Mouse (Mus musculus) CH12.LX (cell line): ENCODE measurements around the gene Zswim4. TPM values are rescaled to one million over a fixed set of nuclear protein-coding genes. Genes with fewer than 3 reads are reported as not detected.

ENCODE experiments used
- DNase-seq: peaks from one replicate; pipeline ENCODE4 v3.0.0-alpha.2; 2013; ENCODE audit errors: extremely low read depth
- H3K27ac ChIP-seq: 2 replicates; pipeline ENCODE4 v1.5.1; 2012; ENCODE audit warnings: low read depth, mild to moderate bottlenecking, control low read depth, moderate library complexity; ENCODE audit not compliant: insufficient read depth
- H3K27me3 ChIP-seq: replicated peaks from 2 replicates; pipeline ENCODE3; 2012; ENCODE audit warnings: inconsistent platforms
- H3K36me3 ChIP-seq, 2 experiments: replicated peaks in 1 of 2; 2 replicates each; pipeline versions ENCODE3 to v1.6.1; 2012; ENCODE audit warnings: inconsistent platforms in 1 of 2, low read length in 1 of 2, mild to moderate bottlenecking in 1 of 2, mixed read lengths in 1 of 2, moderate library complexity in 1 of 2; ENCODE audit not compliant: control insufficient read depth in 1 of 2, insufficient read depth in 1 of 2
- H3K4me1 ChIP-seq, 2 experiments: 2 replicates each; pipeline ENCODE4 v1.6.1; 2012; ENCODE audit warnings: inconsistent platforms in 1 of 2, moderate library complexity in 1 of 2; ENCODE audit not compliant: insufficient read depth in 2 of 2, control insufficient read depth in 1 of 2
- H3K4me2 ChIP-seq: 2 replicates; pipeline ENCODE4 v1.6.1; 2012; ENCODE audit warnings: low read depth, mild to moderate bottlenecking, control low read depth; ENCODE audit not compliant: poor library complexity, insufficient read depth, severe bottlenecking
- H3K4me3 ChIP-seq, 3 experiments: fragments of 150-350 bp in 1 of 3; sonication (generic) in 1 of 3; replicated peaks in 1 of 3; 2 replicates each; pipeline versions ENCODE3 to v1.5.1; 2011 to 2012; ENCODE audit warnings: low read depth in 2 of 3, low read length in 2 of 3, mild to moderate bottlenecking in 2 of 3, moderate library complexity in 2 of 3, control low read depth in 1 of 3, improper control_type of control experiment in 1 of 3, inconsistent platforms in 1 of 3, mixed read lengths in 1 of 3; ENCODE audit not compliant: poor library complexity in 1 of 3
- H3K79me2 ChIP-seq: replicated peaks from 2 replicates; pipeline ENCODE4 v1.6.1; 2012; ENCODE audit warnings: mild to moderate bottlenecking, moderate library complexity; ENCODE audit not compliant: control insufficient read depth, poor library complexity, insufficient read depth, severe bottlenecking; ENCODE audit errors: extremely low read depth
- H3K9ac ChIP-seq: 2 replicates; pipeline ENCODE4 v1.6.1; 2012; ENCODE audit warnings: low read depth, mild to moderate bottlenecking, control low read depth, moderate library complexity; ENCODE audit not compliant: insufficient read depth
- H3K9me3 ChIP-seq: replicated peaks from 2 replicates; pipeline ENCODE3; 2012; ENCODE audit warnings: low read length, inconsistent platforms, mixed read lengths
- BHLHE40 ChIP-seq: IDR thresholded peaks from 2 replicates; pipeline ENCODE4 v1.6.1; 2011; ENCODE audit warnings: mild to moderate bottlenecking, low read depth, low read length, improper control_type of control experiment
- CHD1 ChIP-seq: IDR thresholded peaks from 2 replicates; pipeline ENCODE4 v1.6.1; 2012; ENCODE audit warnings: low read depth, low read length, improper control_type of control experiment, inconsistent platforms
- CHD2 ChIP-seq: IDR thresholded peaks from 2 replicates; pipeline ENCODE4 v1.6.1; 2011; ENCODE audit warnings: low read length, improper control_type of control experiment
- CTCF ChIP-seq, 2 experiments: IDR thresholded peaks in 1 of 2; conservative IDR thresholded peaks in 1 of 2; 2 replicates each; pipeline ENCODE4 v1.5.1; 2011 to 2012; ENCODE audit warnings: low read depth in 2 of 2, low read length in 2 of 2, improper control_type of control experiment in 1 of 2, inconsistent platforms in 1 of 2, mild to moderate bottlenecking in 1 of 2, moderate library complexity in 1 of 2
- ELF1 ChIP-seq: IDR thresholded peaks from 2 replicates; pipeline ENCODE4 v1.6.1; 2014; ENCODE audit warnings: low read depth, mild to moderate bottlenecking, inconsistent platforms, low read length, improper control_type of control experiment
- EP300 ChIP-seq: IDR thresholded peaks from 2 replicates; pipeline ENCODE4 v1.6.1; 2011; ENCODE audit warnings: low read length, improper control_type of control experiment
- GABPA ChIP-seq: IDR thresholded peaks from 2 replicates; pipeline ENCODE4 v1.6.1; 2012; ENCODE audit warnings: low read depth, low read length, improper control_type of control experiment, inconsistent platforms; ENCODE audit not compliant: insufficient replicate concordance
- IRF4 ChIP-seq: IDR thresholded peaks from 2 replicates; pipeline ENCODE4 v1.6.1; 2014; ENCODE audit warnings: low read depth, mild to moderate bottlenecking, inconsistent platforms, low read length, improper control_type of control experiment
- JUN ChIP-seq: IDR thresholded peaks from 2 replicates; pipeline ENCODE4 v1.6.1; 2011; ENCODE audit warnings: low read depth, mild to moderate bottlenecking, low read length, improper control_type of control experiment, moderate library complexity; ENCODE audit not compliant: insufficient read depth
- JUND ChIP-seq: conservative IDR thresholded peaks from 2 replicates; pipeline ENCODE4 v1.6.1; 2011; ENCODE audit warnings: low read depth, low read length, improper control_type of control experiment
- MAX ChIP-seq: IDR thresholded peaks from 2 replicates; pipeline ENCODE4 v1.6.1; 2011; ENCODE audit warnings: low read length, improper control_type of control experiment
- MEF2A ChIP-seq: IDR thresholded peaks from 2 replicates; pipeline ENCODE4 v1.6.1; 2014; ENCODE audit warnings: low read depth, mild to moderate bottlenecking, inconsistent platforms, low read length, improper control_type of control experiment, borderline replicate concordance
- NELFE ChIP-seq: IDR thresholded peaks from 2 replicates; pipeline ENCODE4 v1.6.1; 2011; ENCODE audit warnings: low read depth, low read length, improper control_type of control experiment
- POLR2A ChIP-seq: IDR thresholded peaks from 2 replicates; pipeline ENCODE4 v1.6.1; 2011; ENCODE audit warnings: low read depth, mild to moderate bottlenecking, improper control_type of control experiment, low read length
- POLR2AphosphoS2 ChIP-seq: IDR thresholded peaks from 2 replicates; pipeline ENCODE4 v1.6.1; 2011; ENCODE audit warnings: low read depth, low read length, improper control_type of control experiment
- RAD21 ChIP-seq: IDR thresholded peaks from 2 replicates; pipeline ENCODE4 v1.6.1; 2011; ENCODE audit warnings: low read depth, mild to moderate bottlenecking, low read length, improper control_type of control experiment, moderate library complexity
- SMC3 ChIP-seq: IDR thresholded peaks from 2 replicates; pipeline ENCODE4 v1.6.1; 2011; ENCODE audit warnings: low read depth, low read length, improper control_type of control experiment
- TCF12 ChIP-seq: IDR thresholded peaks from 2 replicates; pipeline ENCODE4 v1.6.1; 2014; ENCODE audit warnings: low read depth, mild to moderate bottlenecking, inconsistent platforms, low read length, improper control_type of control experiment
- UBTF ChIP-seq: IDR thresholded peaks from 2 replicates; pipeline ENCODE4 v1.6.1; 2012; ENCODE audit warnings: low read depth, mild to moderate bottlenecking, inconsistent platforms, low read length, improper control_type of control experiment, moderate library complexity
- USF2 ChIP-seq: conservative IDR thresholded peaks from 2 replicates; pipeline ENCODE4 v1.6.1; 2011; ENCODE audit warnings: low read depth, low read length, improper control_type of control experiment
- dilution Hi-C: fragments of 300-500 bp; cut with MboI; formaldehyde crosslinking; loops from 2 replicates; pipeline ENCODE4 v1.14.3; 2020; ENCODE audit warnings: low sequenced_read_pairs; ENCODE audit not compliant: extremely low pct_unique_long_range_greater_than_20kb, extremely low pct_ligation_motif_present
- in situ Hi-C: fragments of 300-500 bp; cut with MboI; formaldehyde crosslinking; loops from 3 replicates; pipeline ENCODE4 v1.14.3; 2019; ENCODE audit warnings: low sequenced_read_pairs, low pct_ligation_motif_present, low pct_unique_long_range_greater_than_20kb, mixed read lengths
- polyA plus RNA-seq: library from polyadenylated mRNA; unstranded; fragments of >175 nt; gene quantifications from 2 replicates; pipeline ENCODE4 v1.2.1, GENCODE M21; 2012; ENCODE audit warnings: low read depth; ENCODE audit not compliant: insufficient read length
- total RNA-seq, 2 experiments: library from RNA; depleted of rRNA; stranded (reverse); fragments of 300-350 nt in 1 of 2; fragments of >200 nt in 1 of 2; gene quantifications; 2 replicates each; pipeline ENCODE4 v1.2.3; 2012 to 2014

Gene Zswim4
- total and polyA plus RNA-seq, 3 experiments = 4.9 to 9.7 (median 9.1) TPM

DNA sequence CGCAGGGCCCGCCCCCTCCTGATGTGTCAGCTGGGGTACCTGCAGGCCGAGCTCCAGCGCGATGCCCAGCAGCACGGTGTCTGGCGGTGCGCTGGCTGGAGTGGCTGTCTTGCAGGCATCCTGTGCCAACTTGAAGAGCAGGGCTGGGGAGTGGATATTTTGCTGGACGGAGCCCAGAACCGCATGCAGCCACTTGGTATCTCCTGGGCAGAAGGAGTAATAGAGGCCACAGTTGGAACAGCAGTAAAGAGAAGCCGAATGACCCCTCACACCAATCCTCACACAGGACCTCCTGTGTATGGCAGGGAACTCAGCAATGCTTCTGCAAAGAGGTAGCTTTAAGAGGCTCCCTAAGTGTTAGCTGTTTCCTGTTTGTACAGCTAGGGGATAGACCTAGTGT lies 19.6 kb downstream of the Zswim4 start:
- peaks cover 1 to 24% of the 10 kb centered on the region in 2 experiments; a peak in 3 of 4 replicates for H3K4me1 ChIP-seq
- no peak for DNase-seq
- H3K9ac ChIP-seq = no peak overlapping the region
- peaks cover 70 to 89% of the 10 kb centered on the region in 2 experiments for H3K36me3 ChIP-seq
- no peaks in the 10 kb centered on the region for H3K27me3 ChIP-seq
- H3K27ac ChIP-seq = no peak overlapping the region
- dilution Hi-C loops (no loop called here), in situ Hi-C loops (loop anchor here (25.0 kb wide), 1 partner anchor 145 kb away; no protein-coding TSS in a partner anchor)
- no peaks in the 10 kb centered on the region; the same call in 1 of the 2 replicates for H3K79me2 ChIP-seq
- no peak overlapping the region for H3K4me2 ChIP-seq
- H3K4me3 ChIP-seq = no peak overlapping the region
- TF ChIP-seq MEF2A = no peak
- no peak for TF ChIP-seq CTCF (conservative IDR thresholded peaks at IDR 0.05 in 1 of 2, IDR thresholded peaks at IDR 0.05 in 1 of 2; ENCODE audit: low read depth in 2 of 2, low read length in 2 of 2)
- no peak for TF ChIP-seq JUN
- no peak for TF ChIP-seq JUND
- no peak for TF ChIP-seq SMC3
- no peak for TF ChIP-seq POLR2A
- no peak for TF ChIP-seq GABPA
- no peak for TF ChIP-seq BHLHE40
- no peak for TF ChIP-seq POLR2AphosphoS2
- TF ChIP-seq NELFE = no peak
- no peak for TF ChIP-seq ELF1
- TF ChIP-seq TCF12 = no peak
- no peak for TF ChIP-seq CHD2
- H3K9me3 ChIP-seq = no peaks in the 10 kb centered on the region

GRCm38 (mm10) chr8:84213277-84213676 lies 23.6 kb downstream of the Zswim4 start:
- no peak overlapping the region for H3K27ac ChIP-seq
- no peaks in the 10 kb centered on the region for H3K79me2 ChIP-seq
- no peak overlapping the region for H3K4me2 ChIP-seq
- in situ Hi-C loops = loop anchor here (25.0 kb wide), 1 partner anchor 149 kb away; no protein-coding TSS in a partner anchor
- peaks cover 77 to 95% of the 10 kb centered on the region in 2 experiments for H3K36me3 ChIP-seq
- H3K4me3 ChIP-seq = no peak overlapping the region
- H3K9ac ChIP-seq = no peak overlapping the region
- peaks cover 4 to 10% of the 10 kb centered on the region in 2 experiments; a peak in 3 of 4 replicates for H3K4me1 ChIP-seq
- no peak for DNase-seq
- H3K27me3 ChIP-seq = no peaks in the 10 kb centered on the region
- no peak for TF ChIP-seq GABPA
- TF ChIP-seq MAX = no peak
- no peak for TF ChIP-seq CTCF (conservative IDR thresholded peaks at IDR 0.05 in 1 of 2, IDR thresholded peaks at IDR 0.05 in 1 of 2; ENCODE audit: low read depth in 2 of 2, low read length in 2 of 2)
- no peak for TF ChIP-seq RAD21
- no peak for TF ChIP-seq UBTF
- no peak for TF ChIP-seq SMC3
- no peak for TF ChIP-seq USF2
- TF ChIP-seq IRF4 = no peak
- no peak for TF ChIP-seq CHD1
- no peak for TF ChIP-seq EP300
- dilution Hi-C loops = no loop called here
- H3K9me3 ChIP-seq = no peaks in the 10 kb centered on the region
